Mouse (Mus musculus): ENCODE data around the gene Sv2c.
A peak's percentile ranks its signal among the peaks of the same experiment; 100 is the strongest.
"Not testable (repeated sequence)": the region's sequence is repeated elsewhere in the genome, so short reads cannot be mapped to it uniquely, and the experiment has no call there.

Gene Sv2c

GRCm38 (mm10) chr13:96045396-96045795 is 87.0 kb downstream of the Sv2c start:
- no peak for DNase-seq

DNA sequence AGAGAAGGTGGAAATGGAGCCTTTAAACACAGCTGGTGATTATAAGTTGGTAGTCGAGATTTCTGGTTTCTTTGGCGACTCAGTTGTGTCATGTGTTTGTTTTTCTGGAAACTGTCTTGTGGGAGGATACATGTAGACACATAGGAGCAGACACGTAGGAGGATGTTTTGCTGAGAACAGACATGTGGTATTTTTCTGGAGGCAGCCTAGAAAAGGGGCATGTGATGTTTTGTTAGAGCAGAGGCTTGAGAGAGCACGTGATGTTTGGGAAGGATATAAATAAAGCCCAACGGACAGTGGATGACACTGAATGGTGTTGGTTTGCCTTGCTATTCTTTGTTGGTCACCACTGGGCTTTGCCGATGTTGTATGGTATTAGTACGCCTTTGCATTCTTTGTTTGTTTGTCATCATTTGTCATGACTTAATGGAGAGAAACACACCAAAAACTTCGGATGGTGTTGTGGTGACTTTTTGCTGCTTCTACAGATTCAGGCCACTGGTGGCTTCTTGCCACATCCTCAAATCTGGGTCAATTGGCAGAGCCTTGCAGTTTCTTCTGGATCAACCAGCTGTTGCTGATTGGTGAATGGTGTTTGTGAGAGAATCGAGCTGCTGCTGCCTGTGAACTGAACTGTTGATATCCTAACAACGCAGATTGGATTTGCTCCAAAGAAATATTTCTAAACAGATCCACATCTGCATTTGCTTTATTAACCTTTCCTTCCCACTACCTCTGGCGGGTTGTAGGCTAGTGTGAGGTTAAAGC is 91.9 kb downstream of the Sv2c start:
- no peak for DNase-seq

- DNase-seq: no peak
Measured at GRCm38 (mm10) chr13:96039536-96039935, 92.8 kb downstream of the Sv2c start.

DNA sequence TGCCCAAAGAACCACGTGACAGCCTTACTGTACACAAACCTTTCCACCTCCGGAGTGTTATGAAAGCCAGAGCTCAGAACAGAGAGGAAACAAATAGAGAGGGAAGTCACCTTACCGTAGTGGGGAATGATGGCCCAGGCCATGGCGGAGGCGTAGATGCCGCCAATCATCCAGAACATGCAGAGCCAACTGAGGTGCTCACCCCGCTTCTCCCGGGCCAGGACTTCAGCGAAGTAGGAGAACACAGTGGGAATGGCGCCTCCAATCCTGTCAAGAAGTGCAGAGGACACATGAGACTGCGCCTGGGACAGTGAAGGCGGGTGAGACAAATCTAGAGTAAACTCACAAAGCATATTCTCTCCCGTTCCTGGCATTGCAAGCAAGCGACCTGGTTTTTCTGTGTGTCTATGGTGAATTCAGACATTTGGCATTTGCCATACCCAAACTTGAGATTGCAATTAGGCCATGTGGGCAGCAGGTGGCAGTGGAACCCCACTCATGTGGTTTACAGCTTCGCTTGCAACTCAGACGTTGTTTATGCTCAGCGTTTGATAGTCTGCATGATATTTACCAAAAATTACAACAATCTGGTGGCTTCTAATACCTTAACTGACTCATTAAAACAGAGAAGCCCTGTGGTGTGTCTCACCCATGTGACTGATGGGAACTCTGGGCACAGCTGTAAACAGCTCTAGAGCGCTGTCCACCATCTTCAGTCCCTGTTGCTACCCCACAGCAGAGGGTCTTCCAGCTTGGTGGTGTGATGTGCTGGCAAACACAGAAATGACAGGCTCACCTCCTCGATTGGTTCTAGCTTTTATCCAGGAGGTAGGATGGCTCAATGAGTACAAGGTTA is 101.8 kb downstream of the Sv2c start:
- DNase-seq: peak; percentile 25

- no peak for DNase-seq
Measured at GRCm38 (mm10) chr13:96023858-96024257, 108.5 kb downstream of the Sv2c start.

GRCm38 (mm10) chr13:96015516-96015915 is 116.9 kb downstream of the Sv2c start:
- DNase-seq: no peak

- DNase-seq: no peak
Measured at GRCm38 (mm10) chr13:96010861-96011511, 121.4 kb downstream of the Sv2c start.

- no peak for DNase-seq
Measured at GRCm38 (mm10) chr13:96008975-96009374, 123.4 kb downstream of the Sv2c start.

GRCm38 (mm10) chr13:96008154-96008553 is 124.2 kb downstream of the Sv2c start:
- DNase-seq: no peak

GRCm38 (mm10) chr13:96003539-96003938 is 128.8 kb downstream of the Sv2c start:
- no peak for DNase-seq

DNA sequence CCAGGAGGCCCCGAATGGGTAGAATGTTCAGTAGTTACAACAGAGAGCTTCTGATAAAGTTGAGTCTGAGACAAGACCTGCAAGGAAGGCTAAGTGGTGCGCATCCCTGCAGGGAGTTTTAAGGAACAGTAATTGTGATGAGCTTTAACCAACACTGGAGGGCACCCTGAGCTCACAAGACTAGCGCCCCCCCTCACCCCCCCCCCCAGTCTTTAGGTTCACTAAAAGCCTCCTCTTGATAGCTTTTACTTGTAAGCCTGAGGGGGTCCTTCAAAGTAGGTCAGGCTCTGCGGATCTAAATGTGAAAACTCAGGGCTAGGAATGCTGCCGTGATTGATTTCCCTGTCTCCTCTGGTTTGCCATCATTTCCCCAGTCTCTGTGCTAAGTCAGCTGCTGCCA is 129.9 kb downstream of the Sv2c start:
- no peak for DNase-seq

DNA sequence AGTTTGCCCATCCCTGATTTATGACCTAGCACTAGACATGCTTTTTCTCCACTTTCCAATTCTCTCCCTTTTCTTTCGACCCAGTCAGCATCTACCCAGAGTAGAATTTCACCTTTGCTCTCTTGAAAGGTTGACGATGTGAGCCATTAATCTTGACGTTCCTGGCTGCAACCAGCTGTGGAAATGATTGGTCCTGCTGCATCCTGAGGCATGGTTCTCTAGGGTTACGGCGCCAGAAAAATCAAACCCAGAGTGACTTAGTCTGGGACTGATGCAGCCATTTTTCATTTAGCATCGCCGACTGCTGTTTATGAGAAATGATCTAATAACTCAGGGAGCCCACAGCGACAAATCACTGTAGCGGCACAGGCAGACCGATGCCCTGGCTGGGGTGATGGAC is 133.0 kb downstream of the Sv2c start:
- no peak for DNase-seq

DNA sequence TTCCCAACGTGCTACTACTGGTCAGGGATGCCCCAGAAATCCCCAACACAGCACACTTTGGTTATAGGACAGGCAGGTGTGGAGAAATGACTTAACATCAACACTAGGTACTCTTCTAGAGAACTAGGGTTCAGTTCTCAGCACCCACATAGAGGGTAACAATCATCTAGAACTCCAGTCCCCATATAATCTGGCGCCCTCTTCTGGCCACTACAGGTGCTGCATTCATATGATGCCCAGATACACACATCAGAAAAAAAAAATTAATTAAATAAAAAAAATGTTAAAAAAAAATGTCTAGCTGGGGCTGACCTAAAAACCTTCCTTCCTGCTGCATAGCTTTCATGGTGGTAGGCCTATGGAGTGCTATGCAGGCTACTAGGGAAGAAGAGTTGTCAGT is 135.1 kb downstream of the Sv2c start:
- DNase-seq: no peak

DNA sequence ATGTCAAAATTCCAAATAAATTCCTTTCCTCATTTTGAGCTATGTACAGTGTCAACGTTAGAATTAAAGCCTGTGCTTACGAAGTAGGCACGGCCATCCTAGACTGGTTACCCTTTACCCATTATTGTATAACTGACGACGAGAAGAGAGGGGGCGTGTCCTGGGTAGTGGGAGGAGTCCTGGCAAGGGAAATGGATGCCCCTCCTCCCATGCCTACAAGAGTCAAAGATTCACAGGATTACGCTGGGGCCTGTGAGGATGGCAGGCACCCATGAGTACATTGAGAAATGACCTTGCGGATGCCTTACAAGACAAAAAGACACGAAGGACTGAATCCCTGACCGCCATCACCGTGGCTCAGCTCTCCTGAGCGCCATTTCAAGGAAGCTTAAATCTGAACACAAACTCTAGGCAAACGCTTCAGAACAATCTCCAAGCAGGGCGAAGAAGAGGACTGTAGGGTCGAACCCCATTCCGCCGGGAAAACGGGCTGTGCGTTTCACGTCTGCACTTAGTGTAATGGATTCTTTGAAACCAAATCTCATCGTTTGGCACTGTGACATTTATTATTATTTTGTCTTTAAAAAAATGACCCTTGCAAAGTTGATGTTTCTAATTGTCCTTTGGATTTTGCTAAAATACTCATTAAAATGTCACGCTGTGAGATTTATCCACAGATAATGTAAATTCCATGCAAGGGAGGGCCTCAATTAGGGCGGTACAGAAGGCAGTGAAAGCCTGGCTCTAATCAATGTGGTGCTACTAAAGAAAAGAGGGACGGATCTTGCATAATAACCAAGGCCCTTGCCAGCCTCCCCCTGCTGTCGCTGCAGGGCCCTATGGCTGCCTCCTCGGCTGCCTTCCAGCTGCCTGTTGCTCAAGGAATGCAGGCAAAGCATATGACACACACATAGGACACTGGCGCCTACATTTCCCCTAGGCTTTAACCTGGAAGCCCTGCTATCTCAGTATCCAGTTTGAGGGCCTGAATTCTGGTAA is 137.4 kb downstream of the Sv2c start:
- peak; percentile 5 for DNase-seq

DNA sequence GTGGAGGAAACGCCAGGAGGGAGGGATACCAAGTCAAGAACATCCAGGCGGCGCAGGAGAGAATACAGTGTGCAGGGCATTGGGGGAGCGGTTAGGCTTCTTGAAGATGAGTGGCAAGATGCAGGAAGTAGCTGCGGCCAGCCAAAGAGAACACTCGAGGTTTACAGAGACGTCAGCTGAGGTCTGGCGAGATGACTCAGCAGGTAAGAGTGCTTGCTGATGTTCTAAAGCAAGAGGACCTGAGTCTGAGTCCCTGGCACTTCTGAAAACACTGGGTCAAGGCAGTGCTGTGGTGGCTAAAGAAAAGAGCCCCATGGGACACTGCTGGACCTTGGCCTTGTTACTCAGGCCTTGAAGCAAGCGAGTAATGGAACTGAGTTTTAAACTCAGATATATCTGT is 144.2 kb downstream of the Sv2c start:
- DNase-seq: no peak

DNA sequence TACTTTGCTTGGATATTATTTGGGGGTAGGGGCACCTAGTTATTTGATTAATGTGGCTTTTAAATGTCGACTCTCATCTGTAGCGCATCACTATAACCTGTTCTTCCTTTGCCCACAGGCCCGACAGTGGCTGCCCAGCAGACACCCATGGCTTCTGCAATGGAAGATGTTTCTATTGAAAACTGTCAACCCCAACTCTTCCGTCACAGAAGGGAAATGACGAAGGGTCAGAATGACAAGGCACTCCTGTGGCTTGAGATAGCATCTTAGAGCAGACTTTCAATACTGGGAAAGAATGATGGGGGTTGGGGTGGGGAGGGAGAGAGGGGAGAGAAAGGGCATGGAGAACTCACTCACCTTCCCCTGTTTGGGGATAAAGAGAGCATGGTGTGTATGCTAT is 145.2 kb downstream of the Sv2c start:
- no peak for DNase-seq

GRCm38 (mm10) chr13:95986375-95986774 is 146.0 kb downstream of the Sv2c start:
- no peak for DNase-seq

- DNase-seq: no peak
Measured at GRCm38 (mm10) chr13:95975225-95975624, 157.2 kb downstream of the Sv2c start.

- DNase-seq: no peak
Measured at GRCm38 (mm10) chr13:95974106-95974505, 158.3 kb downstream of the Sv2c start.

- peak; percentile 76 for DNase-seq
Measured at GRCm38 (mm10) chr13:95973368-95973958, 158.9 kb downstream of the Sv2c start.

DNA sequence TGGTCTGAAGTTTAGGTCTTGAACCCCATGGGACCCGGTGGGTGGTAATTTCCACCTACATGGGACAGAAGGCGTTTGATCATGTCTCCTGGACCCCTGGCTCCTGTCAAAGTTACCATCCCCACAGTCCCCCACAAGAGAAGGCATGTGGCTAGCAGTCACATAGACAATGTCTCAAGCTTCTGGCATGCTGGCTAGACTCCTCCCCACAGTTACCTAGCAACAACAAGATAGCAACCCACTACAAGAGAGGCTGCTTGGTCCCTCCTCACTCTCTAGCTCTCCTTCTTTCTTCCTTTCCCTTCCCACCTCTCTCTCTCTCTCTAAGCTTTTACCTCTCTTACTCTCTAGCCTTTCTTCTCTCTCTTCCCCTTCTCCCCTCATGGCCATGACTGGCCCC is 164.3 kb downstream of the Sv2c start:
- DNase-seq: not testable (repeated sequence)

DNA sequence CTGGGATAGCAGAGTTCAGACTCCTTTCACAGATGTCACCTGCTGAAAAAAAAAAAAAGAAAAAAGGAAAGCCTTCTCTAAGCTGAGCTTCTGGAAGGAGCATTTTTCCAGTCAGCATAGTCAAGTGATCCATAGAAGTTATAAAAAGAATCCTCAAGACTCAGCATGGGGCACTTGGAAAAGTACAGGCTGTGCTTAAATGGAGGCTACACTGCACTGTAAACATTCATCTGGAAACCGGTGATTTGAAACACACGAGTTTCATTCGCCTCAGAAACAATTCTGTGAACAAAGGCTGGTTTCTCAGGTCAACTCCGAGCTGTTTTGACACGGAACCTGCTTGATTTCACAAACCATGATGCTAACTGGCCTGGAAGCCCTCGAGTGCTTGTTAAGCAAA is 165.6 kb downstream of the Sv2c start:
- DNase-seq: no peak
